Mouse (Mus musculus) B cell, adult 67 days (primary cell): ENCODE results near the gene Cdkn2d. TPM values are rescaled to one million over a fixed set of nuclear protein-coding genes. Genes with fewer than 3 reads are reported as not detected.

Experiments used
- total RNA-seq, 2 experiments: library from RNA; stranded (reverse); gene quantifications; 4 replicates each; pipeline ENCODE4 v1.2.4; 2023

Gene Cdkn2d
- 10 to 100 TPM; 28.0 to 33.7 TPM for total RNA-seq

GRCm38 (mm10) chr9:21291022-21291787 lies at the start of gene Cdkn2d:
Cdkn2d (minus strand) TSS chr9:21291407.

GRCm38 (mm10) chr9:21320619-21321512 lies 29.7 kb upstream of the Cdkn2d start, which contains the start of gene Slc44a2:
Slc44a2 (plus strand) TSS chr9:21320698.

GRCm38 (mm10) chr9:21312134-21312533 lies 20.9 kb upstream of the Cdkn2d start, which contains the start of gene Ap1m2:
Ap1m2 (minus strand) TSS chr9:21312337.

GRCm38 (mm10) chr9:21287571-21288402 lies 3.4 kb downstream of the Cdkn2d start, which contains the start of gene Kri1:
Kri1 (minus strand) TSS chr9:21287969.

GRCm38 (mm10) chr9:21265000-21265561 lies 26.1 kb downstream of the Cdkn2d start, which contains the start of gene Atg4d:
Atg4d (plus strand) TSS chr9:21265293.

GRCm38 (mm10) chr9:21248326-21248725 lies 42.9 kb downstream of the Cdkn2d start, which contains the start of gene S1pr5:
S1pr5 (minus strand) TSS chr9:21248443.

GRCm38 (mm10) chr9:21238733-21239464 lies 52.3 kb downstream of the Cdkn2d start, which contains the start of gene Keap1:
Keap1 (minus strand) TSS chr9:21239361.

Other genes starting within 250 kb of the Cdkn2d start
- 1 to 10 TPM in 1 of 2 experiments, not detected in 1; 2.0 TPM for gene Zglp1, start 224.3 kb downstream of the Cdkn2d start, total RNA-seq
- 1 to 10 TPM; 2.0 to 2.3 TPM for gene Gm49373, start 218.3 kb downstream of the Cdkn2d start, total RNA-seq
- 10 to 100 TPM; 27.0 to 29.9 TPM for gene Fdx1l, start 217.8 kb downstream of the Cdkn2d start, total RNA-seq
- gene Gm38431, start 199.4 kb downstream of the Cdkn2d start, total RNA-seq: 10 to 100 TPM in 1 of 2 experiments, 1 to 10 TPM in 1; 7.7 to 10.6 TPM
- gene Raver1, start 199.4 kb downstream of the Cdkn2d start, total RNA-seq: 100 to 1,000 TPM; 109 to 117 TPM
- 10 to 100 TPM; 64.0 to 68.8 TPM for gene Tyk2, start 160.2 kb downstream of the Cdkn2d start, total RNA-seq
- 100 to 1,000 TPM; 103 to 110 TPM for gene Cdc37, start 141.4 kb downstream of the Cdkn2d start, total RNA-seq
- 10 to 100 TPM; 10.2 to 10.4 TPM for gene Pde4a, start 125.7 kb downstream of the Cdkn2d start, total RNA-seq
- 10 to 100 TPM; 30.9 to 43.4 TPM for gene Keap1, start 52.0 kb downstream of the Cdkn2d start, total RNA-seq
- under 1 TPM; 0.30 to 0.35 TPM for gene S1pr5, start 43.0 kb downstream of the Cdkn2d start, total RNA-seq
- 10 to 100 TPM; 55.8 to 57.5 TPM for gene Atg4d, start 26.1 kb downstream of the Cdkn2d start, total RNA-seq
- gene Kri1, start 3.4 kb downstream of the Cdkn2d start, total RNA-seq: 100 to 1,000 TPM; 151 to 153 TPM
- 1 to 10 TPM; 2.7 to 2.9 TPM for gene Ap1m2, start 20.9 kb upstream of the Cdkn2d start, total RNA-seq
- gene Slc44a2, start 29.3 kb upstream of the Cdkn2d start, total RNA-seq: 100 to 1,000 TPM; 368 to 370 TPM
- gene Ilf3, start 76.5 kb upstream of the Cdkn2d start, total RNA-seq: 100 to 1,000 TPM; 135 to 155 TPM
- 10 to 100 TPM; 74.8 TPM for gene Qtrt1, start 120.4 kb upstream of the Cdkn2d start, total RNA-seq
- 100 to 1,000 TPM; 224 to 230 TPM for gene Dnm2, start 133.5 kb upstream of the Cdkn2d start, total RNA-seq
- gene Tmed1, start 218.8 kb upstream of the Cdkn2d start, total RNA-seq: 10 to 100 TPM; 11.4 to 11.5 TPM
- gene AB124611, start 234.8 kb upstream of the Cdkn2d start, total RNA-seq: 100 to 1,000 TPM; 134 to 143 TPM